Mouse (Mus musculus) thymus, adult 2 months (tissue): ENCODE measurements at regions not wholly inside any gene's neighbourhood (a gene's known extent, or its start where the extent isn't known, plus 50 kb on each side); places are given as distances from the start of the nearest gene placed in this dataset.

Experiments used
- CTCF ChIP-seq: fragments of 200-500 bp; IDR thresholded peaks from 2 replicates; pipeline ENCODE4 v1.5.1; 2012; ENCODE audit warnings: mild to moderate bottlenecking, control low read depth, low read length, moderate library complexity, borderline replicate concordance; ENCODE audit not compliant: control insufficient read depth, poor library complexity, insufficient read depth; ENCODE audit errors: extremely low read depth
- POLR2A ChIP-seq: fragments of 200-500 bp; IDR thresholded peaks from 2 replicates; pipeline ENCODE4 v1.6.1; 2012; ENCODE audit warnings: mild to moderate bottlenecking, low read length, control low read depth, moderate library complexity; ENCODE audit not compliant: control insufficient read depth, poor library complexity, insufficient read depth; ENCODE audit errors: extremely low read depth

GRCm38 (mm10) chr13:99075467-99075866 lies 91.1 kb upstream of the 1700024P04Rik start:
- no peak for TF ChIP-seq CTCF
- no peak for TF ChIP-seq POLR2A
